Mouse (Mus musculus): ENCODE measurements at regions not wholly inside any gene's neighbourhood (a gene's known extent, or its start where the extent isn't known, plus 50 kb on each side); places are given as distances from the start of the nearest gene placed in this dataset.

DNA sequence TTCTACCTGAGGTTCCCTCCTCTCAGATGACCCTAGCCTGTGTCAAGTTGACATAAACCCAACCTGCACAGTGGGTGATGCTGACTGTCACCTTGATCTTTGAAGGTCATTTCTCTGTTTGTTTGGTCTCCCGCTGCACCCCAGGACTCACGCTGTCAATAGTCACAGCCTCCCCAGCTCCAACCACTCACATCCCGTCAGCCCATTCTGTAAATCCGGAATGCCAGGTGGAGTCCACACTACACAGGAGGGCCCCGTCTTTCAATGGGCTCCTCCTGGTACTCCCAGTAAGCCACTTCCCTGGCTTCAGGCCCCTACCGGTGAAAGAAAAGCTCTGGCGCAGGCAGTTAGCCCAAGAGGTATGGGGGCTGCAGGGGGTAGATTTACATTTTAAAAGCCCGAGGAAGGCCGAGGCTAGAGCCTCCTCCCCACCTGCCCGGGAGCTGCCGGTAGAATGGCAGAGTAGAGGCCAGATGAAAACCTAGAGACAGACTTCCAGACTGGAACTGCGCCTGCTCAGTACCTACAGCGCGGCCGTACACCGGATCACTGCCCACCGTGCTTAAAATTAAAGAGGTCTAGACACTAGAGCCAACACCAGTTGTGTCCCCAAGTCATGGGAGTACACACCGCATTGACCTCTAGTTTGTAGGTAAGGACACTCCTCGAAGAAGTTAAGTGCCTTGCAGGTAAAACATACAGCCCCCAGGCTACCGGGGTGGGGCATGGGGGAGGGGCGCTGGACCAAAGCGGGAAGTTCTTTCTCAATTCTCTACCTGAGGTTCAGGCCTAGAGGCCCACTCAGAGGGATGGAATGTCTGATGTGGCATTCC lies 123.8 kb upstream of the Med13l start:
- peaks cover 36% of the 10 kb centered on the region for H3K27me3 ChIP-seq
- 8% methylated on average over 22 of the region's 22 CpGs for WGBS

DNA sequence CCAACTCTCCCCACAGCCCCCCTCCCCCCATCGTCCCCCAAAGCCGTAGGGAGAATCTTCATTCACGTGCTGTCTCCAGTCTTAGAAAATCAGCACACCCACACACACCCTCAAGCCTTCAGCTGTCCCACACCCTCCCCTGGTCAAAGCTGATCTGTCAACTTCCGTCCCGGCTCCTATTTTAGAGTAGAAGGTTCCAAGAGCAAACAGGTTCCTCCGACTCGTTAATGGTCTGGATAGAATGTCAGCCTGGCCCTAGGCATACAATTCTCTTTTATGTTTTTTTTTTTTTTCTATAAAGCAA lies 123.2 kb upstream of the Med13l start:
- no peaks in the 10 kb centered on the region for H3K9me3 ChIP-seq (replicated peaks)
- 16% methylated on average over 7 of the region's 7 CpGs for WGBS
- H3K27me3 ChIP-seq = peaks cover 36% of the 10 kb centered on the region
- H3K27ac ChIP-seq = no peak overlapping the region
- no peak overlapping the region for H3K4me3 ChIP-seq
- ATAC-seq (ENCODE audit: low FRiP score) = no peak
- H3K4me1 ChIP-seq = peaks cover 13% of the 10 kb centered on the region; the same call in 1 of the 2 replicates
- no peak overlapping the region for H3K9ac ChIP-seq
- no peaks in the 10 kb centered on the region for H3K36me3 ChIP-seq
- H3K4me2 ChIP-seq (replicated peaks) = no peak overlapping the region; the same call in 1 of the 2 replicates

More for the DNA sequence above, 123.8 kb upstream of the Med13l start:
- H3K9ac ChIP-seq = no peak overlapping the region
- H3K27ac ChIP-seq = no peak overlapping the region
- H3K36me3 ChIP-seq = no peaks in the 10 kb centered on the region
- peaks cover 13% of the 10 kb centered on the region; the same call in 1 of the 2 replicates for H3K4me1 ChIP-seq
- H3K9me3 ChIP-seq (replicated peaks) = no peaks in the 10 kb centered on the region
- H3K4me3 ChIP-seq = no peak overlapping the region
- H3K4me2 ChIP-seq (replicated peaks) = peak overlapping the region; percentile 19
- ATAC-seq (ENCODE audit: low FRiP score) = no peak

DNA sequence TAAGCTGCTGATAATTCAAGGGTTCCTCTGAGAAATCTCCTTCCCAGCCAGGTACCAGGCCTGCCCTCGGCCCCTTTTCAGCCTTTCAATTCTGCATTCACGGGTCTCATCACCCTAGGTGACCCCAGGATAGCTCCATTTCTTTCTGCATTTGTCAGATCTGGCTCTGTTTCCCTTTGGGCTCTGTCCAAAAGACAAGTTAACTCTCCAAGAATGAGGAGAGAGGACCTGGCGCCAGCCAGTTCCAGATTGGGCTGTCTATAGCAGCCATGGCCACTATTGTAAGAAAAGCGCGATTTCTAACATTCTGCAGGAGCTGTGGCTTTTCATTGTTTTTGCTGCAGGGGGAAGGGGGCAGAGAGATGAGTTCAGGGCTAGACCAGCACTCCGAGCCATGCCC lies 122.5 kb upstream of the Med13l start:
- no peak overlapping the region for H3K4me2 ChIP-seq (replicated peaks)

DNA sequence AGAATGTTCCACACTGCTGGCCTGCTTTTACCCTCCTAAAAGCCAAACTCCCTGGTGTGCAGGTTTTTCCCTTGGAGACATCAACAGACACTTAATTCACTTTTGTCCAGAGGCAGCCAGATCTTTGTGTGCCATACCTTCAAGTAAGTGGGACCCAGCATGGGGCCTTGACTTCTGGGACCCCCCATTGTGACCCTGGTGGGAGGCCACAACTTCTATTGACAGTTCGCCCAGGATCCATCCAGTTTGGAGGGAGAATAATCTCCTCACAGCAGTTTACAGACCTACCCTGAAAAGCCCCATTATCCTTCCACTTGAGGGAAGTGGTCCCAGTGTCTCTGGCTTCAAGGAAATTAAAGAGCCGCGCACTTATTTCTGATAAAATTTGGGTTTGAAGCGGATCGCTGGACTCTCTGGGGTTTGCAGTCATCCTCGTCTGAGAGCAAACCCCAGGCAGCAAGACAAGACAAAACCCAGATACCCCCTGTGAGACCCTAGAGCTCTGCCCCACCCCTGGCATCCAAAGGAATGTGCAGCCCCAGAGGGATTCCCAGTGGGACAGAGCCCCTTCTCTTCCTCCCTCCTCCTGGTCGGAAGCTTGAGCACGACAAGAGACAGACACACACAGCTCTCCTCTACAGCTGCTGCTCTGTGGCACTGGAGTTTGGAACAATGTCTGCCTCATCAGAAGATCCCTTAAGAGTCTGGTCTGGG lies 115.8 kb upstream of the Med13l start:
- ATAC-seq (ENCODE audit: low FRiP score) = no peak
- H3K4me3 ChIP-seq = no peak overlapping the region
- peaks cover 10% of the 10 kb centered on the region for H3K4me1 ChIP-seq
- H3K9me3 ChIP-seq (replicated peaks) = no peaks in the 10 kb centered on the region
- WGBS = 8% methylated on average over 8 of the region's 8 CpGs
- no peaks in the 10 kb centered on the region for H3K27me3 ChIP-seq
- H3K27ac ChIP-seq = no peak overlapping the region
- H3K4me2 ChIP-seq (replicated peaks) = no peak overlapping the region
- no peak overlapping the region for H3K9ac ChIP-seq
- no peaks in the 10 kb centered on the region for H3K36me3 ChIP-seq

More for the DNA sequence above, 122.5 kb upstream of the Med13l start:
- Histone ChIP-seq H3K27me3 (peaks cover 36% of the 10 kb centered on the region), H3K4me3 (no peak overlapping the region), H3K36me3 (no peaks in the 10 kb centered on the region), H3K27ac (no peak overlapping the region), H3K9me3 (replicated peaks) (no peaks in the 10 kb centered on the region), H3K4me1 (peaks cover 13% of the 10 kb centered on the region; the same call in 1 of the 2 replicates), H3K9ac (no peak overlapping the region)
- 31% methylated on average over 6 of the region's 6 CpGs for WGBS
- ATAC-seq (ENCODE audit: low FRiP score) = no peak

DNA sequence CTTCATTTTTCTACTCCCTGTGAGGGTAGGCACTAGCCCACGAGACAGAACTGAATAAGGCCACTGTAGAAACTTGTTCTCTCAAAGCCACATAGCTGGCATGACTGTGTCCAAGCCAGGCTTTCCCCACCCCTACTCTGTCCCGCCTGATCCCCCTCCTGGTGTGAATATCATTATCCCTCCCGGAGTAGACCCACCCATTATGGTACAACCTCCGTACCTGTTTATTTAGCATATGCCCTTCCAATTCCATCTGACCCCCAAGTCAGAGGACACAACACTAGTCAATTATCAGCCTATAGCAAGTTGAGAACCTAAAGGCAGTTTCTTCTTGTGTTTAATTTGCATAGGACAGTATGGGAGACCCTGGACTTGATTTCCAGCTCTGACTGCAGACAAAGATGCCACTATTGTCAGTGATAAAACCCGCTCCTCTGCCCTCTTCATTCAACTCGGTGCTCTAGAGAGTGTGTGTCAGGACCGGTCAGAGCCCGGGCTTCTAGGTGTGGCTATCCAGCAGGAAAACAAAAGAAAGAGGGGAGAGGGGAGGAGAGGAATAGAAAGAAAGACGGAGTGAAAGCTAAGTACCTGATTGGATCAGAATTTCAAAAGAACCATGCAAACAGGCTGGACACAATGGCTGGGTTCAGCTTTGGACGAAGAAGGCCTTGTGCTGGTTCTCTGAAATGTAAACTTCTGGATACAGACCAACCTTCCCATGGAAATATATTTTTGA lies 115.1 kb upstream of the Med13l start:
- no peak for ATAC-seq (ENCODE audit: low FRiP score)
- H3K9me3 ChIP-seq (replicated peaks) = no peaks in the 10 kb centered on the region
- WGBS = 15% methylated on average over 10 of the region's 10 CpGs

DNA sequence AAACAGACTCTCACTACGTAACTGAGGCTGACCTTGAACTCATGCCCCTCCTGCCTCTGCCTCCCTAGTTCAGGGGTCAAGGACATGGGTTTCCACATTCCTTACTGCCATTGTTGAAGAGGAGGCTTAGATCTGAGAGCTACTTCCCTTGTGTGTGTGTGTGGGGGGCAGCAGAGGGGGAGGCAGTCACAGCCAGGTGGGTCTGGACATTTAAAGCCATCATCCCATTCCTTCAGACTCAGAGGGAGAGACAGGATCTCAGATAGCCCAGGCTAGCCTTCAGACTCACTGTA lies 114.5 kb upstream of the Med13l start:
- WGBS = 84% methylated on average over 1 of the region's 1 CpGs
- ATAC-seq (ENCODE audit: low FRiP score) = no peak

More for the DNA sequence above, 115.1 kb upstream of the Med13l start:
- H3K27ac ChIP-seq = no peak overlapping the region
- H3K36me3 ChIP-seq = no peaks in the 10 kb centered on the region
- H3K9ac ChIP-seq = no peak overlapping the region
- H3K27me3 ChIP-seq = no peaks in the 10 kb centered on the region
- no peak overlapping the region for H3K4me2 ChIP-seq (replicated peaks)
- no peak overlapping the region for H3K4me3 ChIP-seq
- peaks cover 10% of the 10 kb centered on the region for H3K4me1 ChIP-seq

DNA sequence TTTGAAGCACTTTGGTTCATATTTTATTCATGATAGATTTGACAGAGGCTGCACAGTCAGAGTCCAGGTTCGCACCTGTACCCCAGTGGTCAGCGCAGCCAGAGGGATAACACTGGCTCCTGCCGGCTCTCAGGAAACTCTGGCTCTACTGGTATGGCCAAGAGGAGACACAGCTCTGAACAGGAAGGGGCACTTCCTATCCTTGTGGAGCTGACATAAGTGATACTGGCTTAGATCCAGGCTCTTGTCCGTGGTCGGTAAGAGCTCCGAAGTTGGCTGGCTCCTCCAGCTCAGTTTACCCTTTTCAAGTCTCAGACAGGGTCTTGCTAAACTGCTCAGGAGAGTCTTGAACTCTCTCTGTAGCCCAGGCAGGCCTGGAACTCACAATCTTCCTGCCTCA lies 113.6 kb upstream of the Med13l start:
- H3K36me3 ChIP-seq = no peaks in the 10 kb centered on the region
- no peak overlapping the region for H3K9ac ChIP-seq
- ATAC-seq (ENCODE audit: low FRiP score) = no peak
- WGBS = 79% methylated on average over 6 of the region's 6 CpGs
- H3K27me3 ChIP-seq = no peaks in the 10 kb centered on the region
- no peak overlapping the region for H3K4me3 ChIP-seq
- no peak overlapping the region for H3K4me2 ChIP-seq (replicated peaks)
- no peak overlapping the region for H3K27ac ChIP-seq
- no peaks in the 10 kb centered on the region for H3K9me3 ChIP-seq (replicated peaks)
- peaks cover 10% of the 10 kb centered on the region for H3K4me1 ChIP-seq

More for the DNA sequence above, 114.5 kb upstream of the Med13l start:
- H3K9ac ChIP-seq = no peak overlapping the region
- H3K4me2 ChIP-seq (replicated peaks) = no peak overlapping the region
- H3K4me3 ChIP-seq = no peak overlapping the region
- peaks cover 10% of the 10 kb centered on the region for H3K4me1 ChIP-seq
- no peaks in the 10 kb centered on the region for H3K9me3 ChIP-seq (replicated peaks)
- H3K27ac ChIP-seq = no peak overlapping the region
- H3K36me3 ChIP-seq = no peaks in the 10 kb centered on the region
- no peaks in the 10 kb centered on the region for H3K27me3 ChIP-seq

DNA sequence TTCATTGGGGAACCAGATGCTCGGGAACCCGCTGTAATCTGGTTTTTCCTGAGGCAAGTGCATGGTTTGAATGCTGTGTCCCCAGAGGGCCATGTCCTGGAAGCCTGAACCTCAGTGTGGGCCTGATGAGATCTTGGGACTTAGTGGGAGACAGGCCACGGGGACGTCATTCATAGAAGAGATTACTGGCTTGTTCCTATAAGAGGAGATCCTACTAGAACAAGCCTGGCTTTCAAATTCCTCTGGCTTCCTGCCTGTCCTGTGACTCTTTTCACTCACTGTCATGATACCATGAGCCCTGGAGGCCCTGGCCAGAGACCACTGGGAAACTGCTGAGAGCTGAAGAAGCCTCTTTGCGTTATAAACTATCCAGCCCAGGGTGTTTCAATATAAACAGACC lies 113.1 kb upstream of the Med13l start:
- Histone ChIP-seq H3K9ac (no peak overlapping the region), H3K4me1 (peaks cover 10% of the 10 kb centered on the region), H3K9me3 (replicated peaks) (no peaks in the 10 kb centered on the region), H3K4me2 (replicated peaks) (no peak overlapping the region), H3K27ac (no peak overlapping the region), H3K4me3 (no peak overlapping the region), H3K27me3 (no peaks in the 10 kb centered on the region), H3K36me3 (no peaks in the 10 kb centered on the region)
- 63% methylated on average over 5 of the region's 5 CpGs for WGBS
- ATAC-seq (ENCODE audit: low FRiP score) = no peak

DNA sequence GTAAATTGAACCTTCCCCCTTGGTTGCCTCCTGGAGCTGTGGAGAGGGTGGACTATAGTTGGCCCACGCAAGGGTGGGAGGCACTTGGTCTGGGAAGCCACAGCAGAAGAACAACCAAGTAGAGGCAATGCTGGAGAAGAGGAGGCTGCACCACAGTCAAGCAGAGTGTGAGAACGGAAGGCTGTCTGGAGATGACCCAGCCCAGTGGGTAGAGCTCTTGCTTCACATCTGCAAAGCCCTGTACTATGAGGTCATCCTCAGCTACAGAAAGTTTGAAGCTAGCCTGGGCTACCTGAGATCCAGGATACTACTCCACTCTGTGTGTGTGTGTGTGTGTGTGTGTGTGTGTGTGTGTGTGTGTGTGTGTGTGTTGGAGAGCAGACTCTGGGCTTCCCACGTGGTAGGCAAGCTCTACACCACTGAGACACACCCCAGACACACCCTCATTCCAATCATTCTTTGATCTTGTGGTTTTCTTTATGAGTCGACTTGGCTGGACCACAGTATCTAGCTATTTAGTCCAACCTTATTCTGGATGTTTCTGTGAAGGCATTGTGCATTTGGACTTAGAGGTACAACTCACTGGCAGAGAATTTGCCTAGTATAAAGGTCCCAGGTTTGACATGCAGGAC lies 111.5 kb upstream of the Med13l start:
- Histone ChIP-seq H3K27ac (no peak overlapping the region), H3K4me2 (replicated peaks) (no peak overlapping the region), H3K9ac (no peak overlapping the region), H3K27me3 (no peaks in the 10 kb centered on the region), H3K4me3 (no peak overlapping the region), H3K4me1 (peaks cover 10% of the 10 kb centered on the region), H3K9me3 (replicated peaks) (no peaks in the 10 kb centered on the region), H3K36me3 (no peaks in the 10 kb centered on the region)
- WGBS = 79% methylated on average over 4 of the region's 4 CpGs
- ATAC-seq (ENCODE audit: low FRiP score) = no peak

DNA sequence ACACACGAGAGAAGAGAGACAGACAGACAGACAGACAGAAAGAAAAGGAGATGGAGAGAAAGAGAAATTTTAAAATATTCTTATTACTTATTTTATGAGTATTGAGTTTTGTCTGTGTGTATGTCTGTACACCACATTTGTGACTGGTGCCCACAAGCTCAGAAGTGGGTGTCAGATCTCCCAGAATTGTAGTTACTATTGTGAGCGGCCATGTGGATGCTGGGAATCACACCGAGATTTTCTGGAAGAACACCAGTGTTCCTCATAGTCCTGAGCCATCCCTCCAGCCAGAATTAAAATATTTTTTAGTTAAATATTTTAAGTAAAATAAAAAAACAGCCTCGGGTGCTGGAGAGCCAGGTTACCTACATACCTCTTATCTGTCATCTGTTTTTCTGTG lies 110.6 kb upstream of the Med13l start:
- 80% methylated on average over 4 of the region's 4 CpGs for WGBS
- Histone ChIP-seq H3K27me3 (no peaks in the 10 kb centered on the region), H3K36me3 (no peaks in the 10 kb centered on the region), H3K4me3 (no peak overlapping the region), H3K4me2 (replicated peaks) (no peak overlapping the region), H3K9me3 (replicated peaks) (no peaks in the 10 kb centered on the region), H3K4me1 (peaks cover 5% of the 10 kb centered on the region), H3K9ac (no peak overlapping the region), H3K27ac (no peak overlapping the region)
- no peak for ATAC-seq (ENCODE audit: low FRiP score)

DNA sequence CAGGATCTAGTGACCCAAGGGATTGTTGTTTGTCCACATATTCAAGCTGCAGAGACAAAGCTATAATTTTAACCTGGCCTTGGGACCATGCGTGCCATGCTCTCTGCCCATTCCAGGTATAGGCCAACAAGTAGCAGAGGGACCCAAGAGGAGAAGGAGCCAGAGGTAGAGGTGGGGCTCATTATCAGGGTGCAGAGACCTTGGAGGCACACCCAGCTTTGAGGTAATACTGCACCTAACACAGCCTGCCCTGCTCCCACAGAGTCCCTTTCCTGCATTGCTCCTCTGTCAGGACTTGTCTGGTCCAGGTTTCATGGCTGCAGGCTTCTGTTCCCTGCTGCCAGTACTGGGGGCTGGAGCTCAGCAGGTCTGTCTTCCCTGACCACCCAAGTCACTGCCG lies 108.4 kb upstream of the Med13l start:
- Histone ChIP-seq H3K4me1 (no peaks in the 10 kb centered on the region), H3K4me2 (replicated peaks) (no peak overlapping the region), H3K9ac (no peak overlapping the region), H3K36me3 (no peaks in the 10 kb centered on the region), H3K4me3 (no peak overlapping the region), H3K9me3 (replicated peaks) (no peaks in the 10 kb centered on the region), H3K27ac (no peak overlapping the region), H3K27me3 (no peaks in the 10 kb centered on the region)
- WGBS = 86% methylated on average over 2 of the region's 2 CpGs
- no peak for ATAC-seq (ENCODE audit: low FRiP score)

DNA sequence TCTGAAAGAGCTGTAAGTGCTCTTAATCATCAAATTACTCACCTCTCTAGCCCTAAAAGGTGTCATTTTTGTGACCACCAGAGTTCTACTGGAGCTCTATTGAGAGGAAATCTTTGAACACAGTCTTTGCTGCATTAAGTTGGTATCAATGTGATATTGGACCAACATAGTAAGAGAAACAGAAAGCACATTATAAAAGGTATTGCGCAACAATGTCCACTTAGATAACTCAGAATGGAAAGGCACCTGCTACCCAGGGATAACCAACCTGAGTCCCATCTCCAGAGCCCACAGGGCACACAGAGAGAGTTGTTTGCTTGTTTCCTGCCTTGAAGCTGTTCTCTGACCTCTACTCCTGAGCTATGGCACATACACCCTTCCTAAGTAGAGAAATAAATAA lies 106.4 kb upstream of the Med13l start:
- H3K27me3 ChIP-seq = no peaks in the 10 kb centered on the region
- peaks cover 5% of the 10 kb centered on the region for H3K4me1 ChIP-seq
- no peak for ATAC-seq (ENCODE audit: low FRiP score)
- no peak overlapping the region for H3K4me2 ChIP-seq (replicated peaks)
- WGBS = 97% methylated on average over 1 of the region's 1 CpGs
- no peaks in the 10 kb centered on the region for H3K36me3 ChIP-seq
- no peak overlapping the region for H3K4me3 ChIP-seq
- no peak overlapping the region for H3K9ac ChIP-seq
- no peak overlapping the region for H3K27ac ChIP-seq
- H3K9me3 ChIP-seq (replicated peaks) = no peaks in the 10 kb centered on the region

All from hindbrain, embryonic 12.5 days (tissue).